Mouse (Mus musculus): Measurements from ENCODE around the gene L3mbtl4. TPM values are rescaled to one million over a fixed set of nuclear protein-coding genes. Genes with fewer than 3 reads are reported as not detected.
"Not testable (repeated sequence)": the region's sequence is repeated elsewhere in the genome, so short reads cannot be mapped to it uniquely, and the experiment has no call there.

Gene L3mbtl4
- polyA plus RNA-seq, 1 experiment from 2014 or later: 0.15 TPM

- not testable (repeated sequence) for ATAC-seq (ENCODE audit: borderline replicate concordance, extremely low read depth, low FRiP score, low TSS enrichment); H3K9me3 ChIP-seq; H3K4me2 ChIP-seq; H3K4me1 ChIP-seq; H3K4me3 ChIP-seq; H3K9ac ChIP-seq; H3K36me3 ChIP-seq; H3K27ac ChIP-seq; H3K27me3 ChIP-seq
- 61% methylated on average over 1 of the region's 1 CpGs for WGBS
These were observed 133.5 kb downstream of the L3mbtl4 start for GRCm38 (mm10) chr17:68407121-68407520.

DNA sequence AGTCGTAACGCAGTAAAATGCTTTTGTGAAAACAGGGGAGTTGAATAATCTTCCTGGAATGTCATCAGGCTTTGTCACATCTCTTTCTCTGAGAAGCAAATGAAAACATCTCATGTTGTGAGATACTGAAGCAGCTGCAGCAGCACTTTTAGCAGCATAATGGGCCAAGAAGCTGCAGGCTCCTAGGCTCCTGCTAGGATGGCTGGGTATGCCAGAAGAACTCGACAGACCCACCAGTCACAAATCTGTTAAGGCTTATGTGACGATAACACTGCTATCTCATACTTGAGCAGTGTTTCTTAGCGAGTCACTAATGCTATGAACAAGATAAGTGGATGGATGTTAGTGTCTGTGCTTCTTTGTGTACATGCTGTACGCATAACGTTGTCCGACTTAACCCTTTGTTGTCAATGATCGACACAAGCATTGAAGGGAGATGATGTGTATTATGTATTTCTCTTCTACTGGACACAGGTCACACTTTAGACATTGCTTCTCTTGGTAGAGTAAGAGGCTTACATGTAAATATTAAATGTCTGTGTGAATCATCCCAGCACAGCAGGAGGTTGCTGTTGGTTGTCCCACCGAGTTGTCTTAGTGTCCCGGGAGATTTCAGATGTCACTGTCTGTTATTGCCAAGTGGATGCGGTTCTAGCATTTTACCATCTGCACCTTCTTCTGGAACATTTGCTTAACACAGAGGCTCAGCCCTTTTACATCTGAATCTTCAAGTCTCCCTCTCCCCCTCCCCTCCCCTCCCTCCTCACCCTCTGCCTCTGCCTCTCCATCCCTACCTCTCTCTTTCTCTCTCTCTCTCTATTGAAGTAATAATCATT is 149.3 kb downstream of the L3mbtl4 start:
- H3K4me2 ChIP-seq: no peak overlapping the region
- no peak for ATAC-seq (ENCODE audit: borderline replicate concordance, extremely low read depth, low FRiP score, low TSS enrichment)
- H3K36me3 ChIP-seq: no peaks in the 10 kb centered on the region
- WGBS: 46% methylated on average over 12 of the region's 12 CpGs
- no peaks in the 10 kb centered on the region for H3K27me3 ChIP-seq
- no peak overlapping the region for H3K9ac ChIP-seq
- H3K9me3 ChIP-seq: no peaks in the 10 kb centered on the region
- H3K4me3 ChIP-seq: no peak overlapping the region
- no peak overlapping the region for H3K27ac ChIP-seq
- no peaks in the 10 kb centered on the region for H3K4me1 ChIP-seq

DNA sequence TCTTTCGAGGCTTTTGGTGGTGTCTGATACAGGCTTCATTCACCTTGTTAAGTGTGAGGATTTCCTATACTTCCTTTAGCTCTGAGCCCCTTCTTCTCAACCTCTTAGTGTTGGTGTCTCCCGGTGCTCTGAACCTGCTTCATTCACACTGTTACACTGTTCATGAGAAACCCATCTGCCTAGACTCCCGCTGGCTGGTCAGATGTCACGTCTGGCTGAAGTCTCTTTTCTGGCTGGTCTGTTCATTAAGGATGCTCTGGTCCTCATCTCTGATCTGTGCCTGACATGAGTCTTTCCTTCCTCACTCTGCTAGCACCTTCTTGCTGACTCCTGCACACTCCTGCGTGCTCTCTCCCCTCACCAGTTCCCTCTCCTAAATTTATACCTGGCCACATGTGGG is 160.0 kb downstream of the L3mbtl4 start:
- H3K4me3 ChIP-seq: no peak overlapping the region
- no peak overlapping the region for H3K27ac ChIP-seq
- H3K4me1 ChIP-seq: no peaks in the 10 kb centered on the region
- H3K27me3 ChIP-seq: no peaks in the 10 kb centered on the region
- WGBS: 67% methylated on average over 5 of the region's 5 CpGs
- no peak overlapping the region for H3K4me2 ChIP-seq
- ATAC-seq (ENCODE audit: borderline replicate concordance, extremely low read depth, low FRiP score, low TSS enrichment): no peak
- H3K36me3 ChIP-seq: no peaks in the 10 kb centered on the region
- H3K9ac ChIP-seq: no peak overlapping the region
- no peaks in the 10 kb centered on the region for H3K9me3 ChIP-seq

DNA sequence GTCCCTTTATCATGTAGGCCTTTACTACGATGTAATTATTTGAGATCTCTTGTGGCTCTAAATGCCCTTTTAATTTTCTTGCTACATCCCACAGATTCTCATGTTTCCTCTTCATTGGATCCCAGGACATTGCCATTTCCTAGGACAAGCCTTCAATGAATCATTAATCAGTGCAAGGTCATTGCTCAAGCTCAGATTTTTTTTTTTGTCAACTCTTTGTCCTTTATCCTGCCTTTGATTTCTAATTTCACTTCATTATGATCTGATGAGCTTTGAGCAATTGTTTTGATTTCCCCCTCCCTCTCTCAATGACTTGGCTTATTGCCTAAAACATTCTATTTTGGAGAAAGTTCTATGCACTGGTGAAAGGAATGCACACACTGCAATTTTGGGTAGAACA is 177.3 kb downstream of the L3mbtl4 start:
- Histone ChIP-seq H3K4me1 (0 out of 2 replicates have a peak, but pooled peaks cover 2% of the 10 kb centered on the region), H3K9ac (no peak overlapping the region), H3K27ac (no peak overlapping the region), H3K36me3 (no peaks in the 10 kb centered on the region), H3K27me3 (no peaks in the 10 kb centered on the region), H3K4me3 (no peak overlapping the region), H3K4me2 (no peak overlapping the region), H3K9me3 (no peaks in the 10 kb centered on the region)
- WGBS: 82% methylated on average over 1 of the region's 1 CpGs
- no peak for ATAC-seq (ENCODE audit: borderline replicate concordance, extremely low read depth, low FRiP score, low TSS enrichment)

GRCm38 (mm10) chr17:68461471-68461870 is 187.9 kb downstream of the L3mbtl4 start:
- no peak overlapping the region for H3K4me3 ChIP-seq
- H3K4me1 ChIP-seq: no peaks in the 10 kb centered on the region
- ATAC-seq (ENCODE audit: borderline replicate concordance, extremely low read depth, low FRiP score, low TSS enrichment): no peak
- no peaks in the 10 kb centered on the region for H3K9me3 ChIP-seq
- H3K36me3 ChIP-seq: no peaks in the 10 kb centered on the region
- no peaks in the 10 kb centered on the region for H3K27me3 ChIP-seq
- no peak overlapping the region for H3K27ac ChIP-seq
- 76% methylated on average over 5 of the region's 5 CpGs for WGBS
- no peak overlapping the region for H3K9ac ChIP-seq
- no peak overlapping the region for H3K4me2 ChIP-seq

DNA sequence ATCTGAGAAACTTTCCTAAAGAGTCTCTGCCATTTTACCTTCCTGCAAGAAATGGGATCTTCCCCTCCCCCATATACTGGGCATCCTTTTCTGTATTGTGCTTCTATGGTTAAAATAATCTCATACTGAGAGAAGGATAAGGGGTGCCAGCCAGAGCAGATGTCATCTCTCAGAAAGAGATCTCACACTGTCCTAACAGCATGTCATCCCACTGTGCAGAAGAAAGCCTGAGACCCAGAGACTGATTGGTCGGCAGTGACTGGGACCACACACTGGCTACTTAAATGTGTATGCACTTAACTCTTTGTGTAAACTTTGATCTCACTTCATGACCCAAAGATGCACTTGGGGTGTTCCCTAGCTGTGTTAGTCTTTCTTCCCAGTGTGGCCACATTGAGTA is 193.7 kb downstream of the L3mbtl4 start:
- WGBS: 42% methylated on average over 1 of the region's 1 CpGs
- Histone ChIP-seq H3K4me2 (no peak overlapping the region), H3K27me3 (no peaks in the 10 kb centered on the region), H3K9ac (no peak overlapping the region), H3K27ac (no peak overlapping the region), H3K9me3 (no peaks in the 10 kb centered on the region), H3K36me3 (no peaks in the 10 kb centered on the region), H3K4me3 (no peak overlapping the region), H3K4me1 (no peaks in the 10 kb centered on the region)
- ATAC-seq (ENCODE audit: borderline replicate concordance, extremely low read depth, low FRiP score, low TSS enrichment): no peak

DNA sequence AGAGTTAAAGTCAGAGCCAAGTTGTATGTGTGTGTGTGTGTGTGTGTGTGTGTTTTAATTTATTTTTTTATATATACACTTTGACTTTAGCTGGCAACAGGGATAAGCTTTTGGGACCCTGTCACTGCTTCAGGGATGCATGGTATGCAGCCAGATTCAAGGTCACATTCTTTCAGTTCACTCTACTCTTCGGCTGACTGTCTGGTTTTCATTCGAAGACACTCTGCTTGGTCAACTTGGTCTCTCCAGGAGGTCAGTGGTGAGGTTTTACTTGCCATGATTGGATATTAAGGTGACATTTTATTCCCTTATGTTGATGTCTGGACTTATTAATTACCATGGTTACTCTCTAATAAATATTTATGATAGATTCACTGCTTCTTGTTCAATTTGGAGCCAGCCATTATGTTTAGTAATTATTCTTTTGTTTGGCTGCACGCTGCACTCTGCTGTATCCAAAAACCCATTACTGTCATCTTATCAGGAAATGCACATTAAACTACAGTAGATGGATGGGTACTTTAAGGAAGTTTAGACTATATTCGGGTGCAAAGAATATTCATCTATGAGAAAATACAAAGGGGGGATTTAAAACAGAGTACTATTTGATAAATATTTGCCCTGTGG is 216.6 kb downstream of the L3mbtl4 start:
- H3K36me3 ChIP-seq: no peaks in the 10 kb centered on the region
- 33% methylated on average over 4 of the region's 4 CpGs for WGBS
- no peak for ATAC-seq (ENCODE audit: borderline replicate concordance, extremely low read depth, low FRiP score, low TSS enrichment)

DNA sequence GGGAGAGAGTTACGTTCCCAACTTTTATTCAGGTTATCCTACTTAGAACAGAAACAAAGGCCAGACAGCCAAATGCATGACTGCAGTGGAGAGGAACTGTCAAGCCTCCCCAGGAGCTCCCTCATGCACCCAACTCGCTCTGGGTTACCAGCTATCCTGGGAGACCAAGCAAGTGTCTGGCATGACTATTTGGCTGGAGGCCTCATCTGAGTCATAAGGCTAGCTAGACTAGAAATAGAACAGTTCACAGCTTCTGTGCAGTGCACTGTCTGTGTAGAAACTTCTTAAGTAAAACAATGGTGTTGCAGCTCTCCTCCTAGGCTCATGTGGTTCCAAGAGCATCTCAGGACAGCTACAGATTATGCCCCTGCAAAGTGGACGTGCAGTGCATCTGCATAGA is 218.6 kb downstream of the L3mbtl4 start:
- Histone ChIP-seq H3K27me3 (no peaks in the 10 kb centered on the region), H3K27ac (no peak overlapping the region), H3K4me1 (no peaks in the 10 kb centered on the region), H3K4me3 (no peak overlapping the region), H3K4me2 (no peak overlapping the region), H3K9ac (no peak overlapping the region), H3K36me3 (no peaks in the 10 kb centered on the region), H3K9me3 (no peaks in the 10 kb centered on the region)
- WGBS: 83% methylated on average over 3 of the region's 3 CpGs
- ATAC-seq (ENCODE audit: borderline replicate concordance, extremely low read depth, low FRiP score, low TSS enrichment): no peak

More for the DNA sequence above, 216.6 kb downstream of the L3mbtl4 start:
- H3K9me3 ChIP-seq: no peaks in the 10 kb centered on the region
- no peak overlapping the region for H3K27ac ChIP-seq
- H3K9ac ChIP-seq: no peak overlapping the region
- H3K27me3 ChIP-seq: no peaks in the 10 kb centered on the region
- H3K4me1 ChIP-seq: no peaks in the 10 kb centered on the region
- H3K4me3 ChIP-seq: no peak overlapping the region
- no peak overlapping the region for H3K4me2 ChIP-seq

GRCm38 (mm10) chr17:68502998-68503397 is 229.4 kb downstream of the L3mbtl4 start:
- not testable (repeated sequence) for H3K4me3 ChIP-seq; H3K4me2 ChIP-seq; H3K27me3 ChIP-seq; H3K9ac ChIP-seq; H3K4me1 ChIP-seq; H3K9me3 ChIP-seq; ATAC-seq (ENCODE audit: borderline replicate concordance, extremely low read depth, low FRiP score, low TSS enrichment); H3K36me3 ChIP-seq; H3K27ac ChIP-seq
- 77% methylated on average over 2 of the region's 4 CpGs for WGBS

GRCm38 (mm10) chr17:68559698-68560097 is 286.1 kb downstream of the L3mbtl4 start:
- ATAC-seq (ENCODE audit: borderline replicate concordance, extremely low read depth, low FRiP score, low TSS enrichment): no peak
- no peak overlapping the region for H3K9ac ChIP-seq
- 70% methylated on average over 9 of the region's 9 CpGs for WGBS
- no peak overlapping the region for H3K4me2 ChIP-seq
- no peak overlapping the region for H3K27ac ChIP-seq
- H3K4me1 ChIP-seq: no peaks in the 10 kb centered on the region
- no peaks in the 10 kb centered on the region for H3K27me3 ChIP-seq
- H3K4me3 ChIP-seq: no peak overlapping the region
- H3K36me3 ChIP-seq: no peaks in the 10 kb centered on the region
- H3K9me3 ChIP-seq: no peaks in the 10 kb centered on the region

DNA sequence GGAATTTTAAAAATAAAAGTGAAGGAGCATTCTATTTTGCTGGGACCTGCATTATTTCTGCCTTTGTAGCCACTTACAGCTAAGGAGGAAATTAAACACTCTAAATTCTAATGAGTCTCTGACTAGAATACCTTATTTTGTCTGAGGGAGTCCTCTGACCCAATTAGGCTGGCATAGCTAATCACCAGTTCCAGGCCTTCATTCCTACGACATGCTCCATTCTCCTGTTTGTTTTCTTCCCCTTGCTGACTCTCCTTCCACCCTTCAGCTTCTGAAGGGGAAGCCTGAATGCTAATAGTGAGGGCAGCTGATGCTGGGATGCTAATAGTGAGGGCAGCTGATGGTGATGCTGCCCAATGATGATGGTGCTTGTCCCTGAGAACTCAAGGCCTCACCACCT is 286.7 kb downstream of the L3mbtl4 start:
- no peaks in the 10 kb centered on the region for H3K4me1 ChIP-seq
- H3K27me3 ChIP-seq: no peaks in the 10 kb centered on the region
- H3K27ac ChIP-seq: no peak overlapping the region
- no peak overlapping the region for H3K9ac ChIP-seq
- no peak for ATAC-seq (ENCODE audit: borderline replicate concordance, extremely low read depth, low FRiP score, low TSS enrichment)
- no peak overlapping the region for H3K4me3 ChIP-seq
- WGBS: 51% methylated on average over 1 of the region's 1 CpGs
- no peak overlapping the region for H3K4me2 ChIP-seq
- H3K9me3 ChIP-seq: no peaks in the 10 kb centered on the region
- no peaks in the 10 kb centered on the region for H3K36me3 ChIP-seq

- Histone ChIP-seq H3K9ac (no peak overlapping the region), H3K4me1 (no peaks in the 10 kb centered on the region), H3K4me2 (no peak overlapping the region), H3K36me3 (no peaks in the 10 kb centered on the region), H3K4me3 (no peak overlapping the region), H3K27me3 (no peaks in the 10 kb centered on the region), H3K27ac (no peak overlapping the region), H3K9me3 (no peaks in the 10 kb centered on the region)
- ATAC-seq (ENCODE audit: borderline replicate concordance, extremely low read depth, low FRiP score, low TSS enrichment): no peak
- 85% methylated on average over 6 of the region's 6 CpGs for WGBS
These were observed 298.2 kb downstream of the L3mbtl4 start for GRCm38 (mm10) chr17:68571806-68572205.
